Mouse (Mus musculus) embryonic fibroblast, embryonic 13.5 days (primary cell): ENCODE measurements around the gene Chchd10.

ENCODE experiments used
- CTCF ChIP-seq: IDR thresholded peaks from 2 replicates; pipeline ENCODE4 v1.5.1; 2011; ENCODE audit warnings: mild to moderate bottlenecking, control low read depth, low read length, moderate library complexity, borderline replicate concordance; ENCODE audit not compliant: insufficient read depth
- POLR2A ChIP-seq: IDR thresholded peaks from 2 replicates; pipeline ENCODE4 v1.6.1; 2011; ENCODE audit warnings: low read depth, mild to moderate bottlenecking, control low read depth, low read length, moderate library complexity

DNA sequence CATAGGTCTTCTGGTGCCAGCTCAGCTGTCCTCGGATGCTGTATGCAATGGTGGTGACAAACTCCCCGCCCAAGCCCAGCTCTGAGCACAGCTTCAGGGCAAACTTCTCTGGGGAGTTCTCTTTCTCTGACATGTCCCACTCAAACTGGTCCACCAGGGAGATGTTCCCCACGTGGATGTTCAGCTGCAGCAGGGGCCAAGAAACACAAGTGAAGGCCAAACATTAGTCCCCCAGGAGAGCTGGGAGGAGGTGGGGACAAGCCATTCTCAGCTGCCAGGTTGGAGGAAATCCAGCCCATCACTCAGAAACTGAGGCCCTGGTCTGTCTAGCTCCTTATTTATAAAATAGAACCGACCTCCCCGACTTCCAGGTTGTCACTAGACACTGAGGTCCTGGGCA, 28.5 kb upstream of the Chchd10 start:
- TF ChIP-seq POLR2A (no peak), CTCF (no peak)
